Mouse (Mus musculus) midbrain, postnatal 0 days (tissue): ENCODE measurements at regions not wholly inside any gene's neighbourhood (a gene's known extent, or its start where the extent isn't known, plus 50 kb on each side); places are given as distances from the start of the nearest gene placed in this dataset.

Source experiments
- ATAC-seq: fragments of 200-750 bp; cut with Nextera tagmentation; 2 replicates; pipeline ENCODE4 v1.8.0; 2017; ENCODE audit warnings: moderate number of reproducible peaks, mild to moderate bottlenecking, moderate TSS enrichment, moderate library complexity; ENCODE audit not compliant: low FRiP score
- DNase-seq: peaks from one replicate; pipeline ENCODE4 v3.0.0-alpha.2; 2015; ENCODE audit warnings: low spot score
- H3K27ac ChIP-seq: fragments of 300-500 bp; sonication (generic); 2 replicates; pipeline ENCODE4 v1.5.1; 2014; ENCODE audit warnings: low read depth, mild to moderate bottlenecking, low read length, mixed read lengths
- H3K27me3 ChIP-seq: fragments of 300-500 bp; sonication (generic); 2 replicates; pipeline ENCODE4 v1.6.1; 2014; ENCODE audit warnings: low read length, control low read depth, mixed read lengths; ENCODE audit not compliant: insufficient read depth
- H3K36me3 ChIP-seq: fragments of 300-500 bp; sonication (generic); 2 replicates; pipeline ENCODE4 v1.6.1; 2014; ENCODE audit warnings: low read length, control low read depth, mixed read lengths; ENCODE audit not compliant: insufficient read depth
- H3K4me1 ChIP-seq: fragments of 300-500 bp; sonication (generic); 2 replicates; pipeline ENCODE4 v1.6.1; 2014; ENCODE audit warnings: mild to moderate bottlenecking, control low read depth, antibody characterized with exemption, low read length, mixed read lengths; ENCODE audit not compliant: insufficient read depth
- H3K4me2 ChIP-seq: fragments of 300-500 bp; sonication (generic); 2 replicates; pipeline ENCODE4 v1.6.1; 2014; ENCODE audit warnings: low read depth, mild to moderate bottlenecking, low read length, mixed read lengths; ENCODE audit not compliant: poor library complexity, severe bottlenecking
- H3K4me3 ChIP-seq: fragments of 300-500 bp; sonication (generic); 2 replicates; pipeline ENCODE4 v1.5.1; 2014; ENCODE audit warnings: low read depth, mild to moderate bottlenecking, low read length, moderate library complexity
- H3K9ac ChIP-seq: fragments of 300-500 bp; sonication (generic); replicated peaks from 2 replicates; pipeline ENCODE4 v1.6.1; 2014; ENCODE audit warnings: mild to moderate bottlenecking, low read length, moderate library complexity, mixed read lengths; ENCODE audit not compliant: poor library complexity, severe bottlenecking
- H3K9me3 ChIP-seq: fragments of 300-500 bp; sonication (generic); 2 replicates; pipeline ENCODE4 v1.6.1; 2016; ENCODE audit warnings: low read length, control low read depth
- CTCF ChIP-seq: IDR thresholded peaks from 2 replicates; pipeline ENCODE4 v1.5.1; 2016; ENCODE audit warnings: antibody characterized with exemption, mild to moderate bottlenecking
- WGBS: fragments of 180-500 bp; shearing (Covaris S2); extraction: QIAGEN DNeasy Blood & Tissue Kit; methylation state at CpG from one replicate; pipeline ENCODE4 v1.1.7; 2014; 5-methylcytosine and 5-hydroxymethylcytosine counted together

- 91% methylated on average over 5 of the region's 5 CpGs for WGBS
- DNase-seq (no peak), ATAC-seq (no peak)
- H3K4me2 ChIP-seq: no peak overlapping the region
- H3K27me3 ChIP-seq: no peaks in the 10 kb centered on the region
- H3K27ac ChIP-seq: no peak overlapping the region
- no peaks in the 10 kb centered on the region for H3K9me3 ChIP-seq
- H3K4me3 ChIP-seq: no peak overlapping the region
- no peak overlapping the region for H3K9ac ChIP-seq
- TF ChIP-seq CTCF: no peak
- no peaks in the 10 kb centered on the region for H3K36me3 ChIP-seq
- H3K4me1 ChIP-seq: no peaks in the 10 kb centered on the region
Measured at GRCm38 (mm10) chr3:42232268-42232667, 489.9 kb downstream of the D3Ertd751e start.

GRCm38 (mm10) chr3:42233756-42234155, 491.3 kb downstream of the D3Ertd751e start:
- no peak overlapping the region for H3K4me3 ChIP-seq
- no peak for TF ChIP-seq CTCF
- ATAC-seq (no peak), DNase-seq (no peak)
- no peak overlapping the region for H3K27ac ChIP-seq
- no peaks in the 10 kb centered on the region for H3K36me3 ChIP-seq
- WGBS: 78% methylated on average over 3 of the region's 3 CpGs
- H3K4me2 ChIP-seq: no peak overlapping the region
- no peaks in the 10 kb centered on the region for H3K27me3 ChIP-seq
- H3K9me3 ChIP-seq: no peaks in the 10 kb centered on the region
- H3K9ac ChIP-seq: no peak overlapping the region
- no peaks in the 10 kb centered on the region for H3K4me1 ChIP-seq

- Histone ChIP-seq H3K4me1 (no peaks in the 10 kb centered on the region), H3K9me3 (no peaks in the 10 kb centered on the region), H3K4me2 (no peak overlapping the region), H3K36me3 (no peaks in the 10 kb centered on the region), H3K27me3 (no peaks in the 10 kb centered on the region), H3K27ac (no peak overlapping the region), H3K9ac (no peak overlapping the region), H3K4me3 (no peak overlapping the region)
- 60% methylated on average over 1 of the region's 1 CpGs for WGBS
- TF ChIP-seq CTCF: no peak
- DNase-seq: no peak
- no peak for ATAC-seq
Measured at GRCm38 (mm10) chr3:42235515-42235914, 493.1 kb downstream of the D3Ertd751e start.
